Mouse (Mus musculus) hindbrain, postnatal 0 days (tissue): ENCODE results near the gene Rplp1. TPM values are rescaled to one million over a fixed set of nuclear protein-coding genes. Genes with fewer than 3 reads are reported as not detected.
A peak's percentile ranks its signal among the peaks of the same experiment; 100 is the strongest.

Experiments
- ATAC-seq: fragments of 200-750 bp; cut with Nextera tagmentation; 2 replicates; pipeline ENCODE4 v1.8.0; 2017; ENCODE audit warnings: mild to moderate bottlenecking, moderate TSS enrichment, moderate library complexity
- DNase-seq: peaks from one replicate; pipeline ENCODE4 v3.0.0-alpha.2; 2015; ENCODE audit warnings: low spot score
- H3K27ac ChIP-seq: fragments of 300-500 bp; sonication (generic); 2 replicates; pipeline ENCODE4 v1.5.1; 2014; ENCODE audit warnings: mild to moderate bottlenecking
- H3K27me3 ChIP-seq: fragments of 300-500 bp; sonication (generic); 2 replicates; pipeline ENCODE4 v1.6.1; 2014; ENCODE audit warnings: low read length, mixed read lengths; ENCODE audit not compliant: insufficient read depth
- H3K36me3 ChIP-seq: fragments of 300-500 bp; sonication (generic); 2 replicates; pipeline ENCODE4 v1.6.1; 2014; ENCODE audit warnings: low read length, mixed read lengths; ENCODE audit not compliant: insufficient read depth
- H3K4me1 ChIP-seq: fragments of 300-500 bp; sonication (generic); 2 replicates; pipeline ENCODE4 v1.6.1; 2014; ENCODE audit warnings: antibody characterized with exemption, low read length, mixed read lengths; ENCODE audit not compliant: insufficient read depth
- H3K4me2 ChIP-seq: fragments of 300-500 bp; sonication (generic); 2 replicates; pipeline ENCODE4 v1.6.1; 2014; ENCODE audit warnings: low read depth, mild to moderate bottlenecking, low read length, moderate library complexity, mixed read lengths
- H3K4me3 ChIP-seq: fragments of 300-500 bp; sonication (generic); 2 replicates; pipeline ENCODE4 v1.5.1; 2014; ENCODE audit warnings: low read length
- H3K9ac ChIP-seq: fragments of 300-500 bp; sonication (generic); replicated peaks from 2 replicates; pipeline ENCODE4 v1.6.1; 2014; ENCODE audit warnings: mild to moderate bottlenecking, low read length, moderate library complexity, mixed read lengths
- H3K9me3 ChIP-seq: fragments of 300-500 bp; sonication (generic); 2 replicates; pipeline ENCODE4 v1.6.1; 2016; ENCODE audit warnings: low read length, mixed read lengths
- CTCF ChIP-seq: IDR thresholded peaks from 2 replicates; pipeline ENCODE4 v1.5.1; 2016; ENCODE audit warnings: antibody characterized with exemption, control low read depth, low read depth
- WGBS: fragments of 180-500 bp; shearing (Covaris S2); extraction: QIAGEN DNeasy Blood & Tissue Kit; methylation state at CpG from one replicate; pipeline ENCODE4 v1.1.7; 2014; 5-methylcytosine and 5-hydroxymethylcytosine counted together
- polyA plus RNA-seq: library from polyadenylated mRNA; unstranded; fragments of >200 nt; fragmentation: Nextera tagmentation; extraction: Ambion mirVana; gene quantifications from 2 replicates; pipeline ENCODE4 v1.2.1, GENCODE M21; 2015
- total RNA-seq: library from RNA; depleted of rRNA; stranded (reverse); fragments of >200 nt; gene quantifications from 2 replicates; pipeline ENCODE4 v1.2.3, GENCODE M21; 2014

Gene Rplp1
- total and polyA plus RNA-seq, 2 experiments from 2014 or later: 1,080 to 4,239 TPM

GRCm38 (mm10) chr9:61911300-61912128 lies 2.8 kb downstream of the Rplp1 start:
- Histone ChIP-seq H3K9me3 (no peaks in the 10 kb centered on the region), H3K9ac (no peak overlapping the region), H3K4me1 (0 out of 2 replicates have a peak, but pooled peaks cover 3% of the 10 kb centered on the region), H3K27ac (no peak overlapping the region), H3K4me2 (no peak overlapping the region), H3K4me3 (no peak overlapping the region), H3K36me3 (peaks cover 14% of the 10 kb centered on the region), H3K27me3 (no peaks in the 10 kb centered on the region)
- ATAC-seq: no peak
- 58% methylated on average over 6 of the region's 6 CpGs for WGBS
- TF ChIP-seq CTCF: no peak
- DNase-seq: no peak

GRCm38 (mm10) chr9:61910526-61911256 lies 3.7 kb downstream of the Rplp1 start:
- no peaks in the 10 kb centered on the region for H3K27me3 ChIP-seq
- H3K4me1 ChIP-seq: 0 out of 2 replicates have a peak, but pooled peaks cover 3% of the 10 kb centered on the region
- no peak overlapping the region for H3K4me3 ChIP-seq
- no peak overlapping the region for H3K4me2 ChIP-seq
- no peak; the same call in 1 of the 2 replicates for TF ChIP-seq CTCF
- H3K27ac ChIP-seq: no peak overlapping the region
- 50% methylated on average over 20 of the region's 20 CpGs for WGBS
- no peaks in the 10 kb centered on the region for H3K9me3 ChIP-seq
- ATAC-seq (no peak), DNase-seq (peak; percentile 39)
- no peak overlapping the region for H3K9ac ChIP-seq
- peaks cover 14% of the 10 kb centered on the region for H3K36me3 ChIP-seq

- ATAC-seq (no peak), DNase-seq (no peak)
- Histone ChIP-seq H3K4me2 (no peak overlapping the region), H3K9ac (no peak overlapping the region), H3K36me3 (peaks cover 14% of the 10 kb centered on the region), H3K27ac (no peak overlapping the region), H3K9me3 (no peaks in the 10 kb centered on the region), H3K4me1 (0 out of 2 replicates have a peak, but pooled peaks cover 3% of the 10 kb centered on the region), H3K27me3 (no peaks in the 10 kb centered on the region), H3K4me3 (no peak overlapping the region)
- WGBS: 85% methylated on average over 1 of the region's 1 CpGs
- TF ChIP-seq CTCF: no peak
These were observed 4.7 kb downstream of the Rplp1 start for GRCm38 (mm10) chr9:61909633-61910032.

GRCm38 (mm10) chr9:61908832-61909407 lies 5.4 kb downstream of the Rplp1 start:
- WGBS: 88% methylated on average over 11 of the region's 11 CpGs
- no peak overlapping the region for H3K9ac ChIP-seq
- no peak overlapping the region for H3K4me3 ChIP-seq
- TF ChIP-seq CTCF: no peak
- H3K27me3 ChIP-seq: no peaks in the 10 kb centered on the region
- ATAC-seq: no peak
- no peak overlapping the region for H3K27ac ChIP-seq
- no peak overlapping the region for H3K4me2 ChIP-seq
- no peaks in the 10 kb centered on the region for H3K9me3 ChIP-seq
- H3K36me3 ChIP-seq: peaks cover 14% of the 10 kb centered on the region
- H3K4me1 ChIP-seq: 0 out of 2 replicates have a peak, but pooled peaks cover 3% of the 10 kb centered on the region
- no peak for DNase-seq

- H3K4me1 ChIP-seq: 0 out of 2 replicates have a peak, but pooled peaks cover 2% of the 10 kb centered on the region
- TF ChIP-seq CTCF: no peak
- no peaks in the 10 kb centered on the region for H3K9me3 ChIP-seq
- WGBS: 82% methylated on average over 3 of the region's 3 CpGs
- no peak overlapping the region for H3K27ac ChIP-seq
- H3K4me2 ChIP-seq: no peak overlapping the region
- no peak overlapping the region for H3K9ac ChIP-seq
- H3K4me3 ChIP-seq: no peak overlapping the region
- ATAC-seq (no peak), DNase-seq (no peak)
- peaks cover 14% of the 10 kb centered on the region for H3K36me3 ChIP-seq
- no peaks in the 10 kb centered on the region for H3K27me3 ChIP-seq
These were observed 6.0 kb downstream of the Rplp1 start for GRCm38 (mm10) chr9:61908341-61908740.

- TF ChIP-seq CTCF: no peak
- H3K9me3 ChIP-seq: no peaks in the 10 kb centered on the region
- no peaks in the 10 kb centered on the region for H3K27me3 ChIP-seq
- H3K4me1 ChIP-seq: 0 out of 2 replicates have a peak, but pooled peaks cover 2% of the 10 kb centered on the region
- H3K9ac ChIP-seq: no peak overlapping the region
- H3K4me2 ChIP-seq: no peak overlapping the region
- ATAC-seq (no peak), DNase-seq (no peak)
- peaks cover 14% of the 10 kb centered on the region for H3K36me3 ChIP-seq
- H3K4me3 ChIP-seq: no peak overlapping the region
- 95% methylated on average over 4 of the region's 4 CpGs for WGBS
- H3K27ac ChIP-seq: no peak overlapping the region
These were observed 6.6 kb downstream of the Rplp1 start for GRCm38 (mm10) chr9:61907621-61908295.
